Mouse (Mus musculus): ENCODE measurements at regions not wholly inside any gene's neighbourhood (a gene's known extent, or its start where the extent isn't known, plus 50 kb on each side); places are given as distances from the start of the nearest gene placed in this dataset.

GRCm38 (mm10) chr5:85772660-85773059 is 292.7 kb downstream of the Cenpc1 start:
- Histone ChIP-seq H3K4me3 (no peak overlapping the region), H3K27ac (no peak overlapping the region)
- DNase-seq (ENCODE audit: low spot score in 2 of 2): no peak
- peak; percentile 75 for TF ChIP-seq CTCF (conservative IDR thresholded peaks at IDR 0.05)

GRCm38 (mm10) chr5:85772086-85772485 is 293.3 kb downstream of the Cenpc1 start:
- Histone ChIP-seq H3K4me3 (peak overlapping the region; percentile 33; the same call in 1 of the 2 replicates), H3K27ac (peak overlapping the region; percentile 64)
- DNase-seq (ENCODE audit: low spot score in 2 of 2): no peak
- peak; percentile 64 for TF ChIP-seq CTCF (conservative IDR thresholded peaks at IDR 0.05)

DNA sequence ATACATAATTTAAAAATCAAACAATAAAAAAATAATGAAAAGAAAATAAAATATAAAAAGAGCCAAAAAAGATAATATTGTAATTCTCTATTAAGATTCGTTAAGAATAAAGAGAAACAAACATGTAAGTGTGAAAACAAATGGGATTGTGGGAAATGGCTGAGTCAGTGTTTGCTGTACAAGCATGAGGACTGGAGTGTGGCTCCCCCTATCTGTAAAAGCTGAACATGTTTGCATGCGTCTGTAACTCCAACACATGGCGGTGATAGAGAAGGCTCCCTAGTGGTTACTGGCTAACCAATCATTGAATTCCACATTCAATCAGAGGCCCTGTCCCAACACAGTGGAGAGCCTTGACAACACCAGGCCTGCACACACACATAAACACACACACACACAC is 298.2 kb downstream of the Cenpc1 start:
- Histone ChIP-seq H3K4me3 (no peak overlapping the region), H3K27ac (no peak overlapping the region)
- peak; percentile 52 for TF ChIP-seq CTCF (conservative IDR thresholded peaks at IDR 0.05)
- no peak for DNase-seq (ENCODE audit: low spot score in 2 of 2)

DNA sequence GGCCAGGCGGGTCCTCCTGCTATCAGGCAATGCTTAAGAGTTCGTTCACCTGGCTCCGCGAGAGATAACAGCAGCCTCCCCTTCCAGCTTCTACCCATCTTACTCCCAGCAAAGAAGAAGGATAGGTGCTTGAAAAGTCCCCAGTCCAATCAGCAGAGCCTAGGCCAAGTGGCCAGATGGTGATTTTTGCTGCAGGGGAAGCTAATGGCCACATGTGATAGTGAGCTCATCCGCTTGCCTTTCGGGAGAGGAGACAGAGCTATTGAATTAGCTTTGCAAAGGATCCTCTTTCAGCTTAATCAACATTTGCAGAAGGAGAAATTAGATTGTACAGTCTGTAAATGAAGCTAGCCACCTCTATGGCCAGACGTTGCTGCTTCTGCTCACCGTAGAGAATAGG is 308.7 kb downstream of the Cenpc1 start:
- H3K27ac ChIP-seq: peak overlapping the region; percentile 14; the same call in 1 of the 2 replicates
- DNase-seq (ENCODE audit: low spot score in 2 of 2): no peak
- H3K4me3 ChIP-seq: no peak overlapping the region
- no peak for TF ChIP-seq CTCF (conservative IDR thresholded peaks at IDR 0.05)

GRCm38 (mm10) chr5:85754227-85754626 is 311.2 kb downstream of the Cenpc1 start:
- no peak for TF ChIP-seq CTCF (conservative IDR thresholded peaks at IDR 0.05)
- Histone ChIP-seq H3K4me3 (no peak overlapping the region; the same call in 1 of the 2 replicates), H3K27ac (peak overlapping the region; percentile 64)
- peak; percentile 39 to 58 for DNase-seq (ENCODE audit: low spot score in 2 of 2)

DNA sequence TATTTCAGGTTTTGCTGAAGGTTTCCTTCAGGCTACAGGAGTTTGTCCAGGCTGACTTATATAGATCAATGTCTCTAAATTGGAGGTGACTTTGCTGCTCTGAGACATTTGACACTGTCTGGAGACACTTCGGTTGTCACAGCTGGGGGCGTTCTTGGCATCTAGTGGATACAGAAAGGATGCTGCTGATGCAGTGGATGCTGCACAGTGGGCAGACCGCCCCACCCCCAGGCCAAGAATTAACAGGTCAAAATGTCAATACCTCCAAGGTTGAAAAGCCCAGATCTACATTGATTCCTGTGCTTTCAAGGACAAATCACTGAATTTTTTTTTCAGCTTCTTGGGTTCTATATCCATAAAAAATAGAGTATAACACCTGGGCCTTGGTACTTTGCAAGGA is 312.3 kb downstream of the Cenpc1 start:
- no peak for DNase-seq (ENCODE audit: low spot score in 2 of 2)
- TF ChIP-seq CTCF (conservative IDR thresholded peaks at IDR 0.05): no peak
- H3K4me3 ChIP-seq: no peak overlapping the region
- no peak overlapping the region for H3K27ac ChIP-seq

- Histone ChIP-seq H3K4me3 (no peak overlapping the region), H3K27ac (no peak overlapping the region)
- no peak for DNase-seq (ENCODE audit: low spot score in 2 of 2)
- no peak for TF ChIP-seq CTCF (conservative IDR thresholded peaks at IDR 0.05)
Measured at GRCm38 (mm10) chr5:85751649-85752048, 313.7 kb downstream of the Cenpc1 start.

DNA sequence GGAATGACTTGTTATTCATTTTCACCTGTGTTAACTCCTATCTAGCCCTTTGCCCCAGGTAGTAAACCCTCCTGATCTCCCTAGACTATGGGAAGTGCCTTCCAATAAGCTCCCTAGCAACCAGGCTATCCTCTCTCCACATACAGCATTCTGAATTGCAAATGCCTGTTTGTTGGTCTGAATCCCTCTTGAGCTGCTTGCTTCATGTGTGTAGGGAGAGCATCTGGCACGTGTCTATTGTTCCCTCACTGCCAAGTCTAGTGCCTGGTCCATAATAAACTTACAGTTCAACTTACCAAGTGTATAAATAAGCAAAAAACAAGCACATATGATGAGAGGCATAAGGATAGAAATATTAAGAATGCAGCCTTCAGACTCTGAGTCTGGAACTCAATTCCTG is 314.5 kb downstream of the Cenpc1 start:
- Histone ChIP-seq H3K27ac (no peak overlapping the region), H3K4me3 (no peak overlapping the region)
- DNase-seq (ENCODE audit: low spot score in 2 of 2): no peak
- no peak for TF ChIP-seq CTCF (conservative IDR thresholded peaks at IDR 0.05)

- TF ChIP-seq CTCF (conservative IDR thresholded peaks at IDR 0.05): no peak
- H3K27ac ChIP-seq: no peak overlapping the region
- DNase-seq (ENCODE audit: low spot score in 2 of 2): no peak
Measured at GRCm38 (mm10) chr5:85729613-85730012, 335.8 kb downstream of the Cenpc1 start.

GRCm38 (mm10) chr5:85707345-85707744 is 358.0 kb downstream of the Cenpc1 start:
- TF ChIP-seq CTCF (conservative IDR thresholded peaks at IDR 0.05): no peak
- Histone ChIP-seq H3K27ac (no peak overlapping the region), H3K4me3 (no peak overlapping the region)
- no peak for DNase-seq (ENCODE audit: low spot score in 2 of 2)

More at GRCm38 (mm10) chr5:85729613-85730012, 335.8 kb downstream of the Cenpc1 start:
- H3K4me3 ChIP-seq: no peak overlapping the region

DNA sequence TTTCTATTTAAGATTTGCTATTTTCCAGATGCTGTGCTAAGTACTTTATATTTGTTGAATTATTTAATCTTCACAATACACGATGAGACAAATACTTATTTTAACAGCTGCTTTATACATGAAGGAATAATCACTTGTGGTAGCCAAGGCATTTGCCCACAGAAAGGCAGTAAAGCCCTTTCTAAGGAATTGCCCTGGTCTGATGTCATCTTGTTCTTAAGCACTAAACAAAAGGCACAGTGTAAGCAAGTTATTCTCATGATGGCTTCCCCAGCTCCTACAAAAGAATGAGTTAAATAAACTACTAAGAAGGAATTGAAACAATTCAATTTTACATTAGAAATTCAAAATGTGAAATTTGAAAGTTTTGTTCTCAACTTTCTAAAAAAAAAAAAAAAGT is 358.8 kb downstream of the Cenpc1 start:
- H3K4me3 ChIP-seq: no peak overlapping the region
- TF ChIP-seq CTCF (conservative IDR thresholded peaks at IDR 0.05): no peak
- peak overlapping the region; percentile 62 for H3K27ac ChIP-seq
- no peak for DNase-seq (ENCODE audit: low spot score in 2 of 2)

DNA sequence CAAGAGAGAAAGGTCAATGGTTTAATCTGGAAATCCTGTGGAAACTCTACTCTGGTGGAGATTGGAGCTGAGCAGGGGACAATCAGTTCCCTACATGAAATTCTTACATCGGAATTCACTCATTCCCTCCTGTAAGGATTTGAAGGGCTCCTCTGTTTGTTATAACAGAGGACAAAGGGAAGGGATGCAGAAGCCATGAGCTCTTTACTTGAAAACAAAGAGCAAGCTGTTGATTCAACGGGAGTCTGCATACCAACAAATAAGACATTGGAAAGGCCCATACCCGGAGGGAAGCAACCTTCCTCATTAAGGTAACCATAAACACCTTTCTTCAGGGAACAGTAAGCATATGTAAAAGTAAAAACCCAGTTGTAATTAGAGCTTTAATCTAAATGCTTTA is 359.3 kb downstream of the Cenpc1 start:
- H3K27ac ChIP-seq: peak overlapping the region; percentile 62
- no peak for TF ChIP-seq CTCF (conservative IDR thresholded peaks at IDR 0.05)
- no peak for DNase-seq (ENCODE audit: low spot score in 2 of 2)
- no peak overlapping the region for H3K4me3 ChIP-seq

DNA sequence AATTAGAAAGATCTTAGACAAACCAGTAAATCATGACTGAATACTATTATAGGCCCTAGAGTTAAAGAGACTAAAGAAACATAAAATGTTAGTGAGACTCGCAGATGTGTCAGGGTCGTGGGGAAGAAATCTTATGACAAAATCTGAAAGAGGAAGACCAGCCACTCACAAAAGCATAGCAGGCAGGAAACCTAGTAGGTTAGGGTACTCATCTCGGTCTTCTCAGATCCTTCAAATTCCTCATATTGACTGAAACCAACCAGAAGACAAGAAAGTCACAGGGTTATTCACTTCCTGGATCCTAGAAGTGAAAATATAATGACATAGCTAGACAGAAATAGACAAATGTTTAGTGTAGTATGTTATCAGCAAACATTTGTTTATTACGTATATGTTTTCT is 387.5 kb downstream of the Cenpc1 start:
- DNase-seq (ENCODE audit: low spot score in 2 of 2): no peak
- no peak for TF ChIP-seq CTCF (conservative IDR thresholded peaks at IDR 0.05)
- Histone ChIP-seq H3K27ac (no peak overlapping the region), H3K4me3 (no peak overlapping the region)

DNA sequence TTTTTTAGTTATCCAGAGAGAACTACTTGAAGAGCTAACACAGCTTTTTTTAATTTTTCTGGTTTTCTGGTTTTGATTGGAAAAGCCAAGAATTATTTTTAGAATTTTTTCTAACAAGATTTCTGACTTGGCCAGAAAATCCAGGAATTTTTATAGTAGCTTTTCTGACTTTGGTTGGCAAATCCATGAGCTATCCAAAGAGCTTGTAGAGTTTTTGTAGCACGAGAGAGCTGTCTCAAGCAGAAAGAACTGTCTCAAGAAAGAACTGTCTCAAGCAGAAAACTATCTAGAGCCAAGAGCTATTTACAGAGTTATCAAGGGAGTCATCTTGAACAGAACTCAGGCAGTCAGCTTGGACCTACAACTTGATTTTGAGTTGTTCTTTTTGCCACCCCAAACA is 394.3 kb downstream of the Cenpc1 start:
- no peak for TF ChIP-seq CTCF (conservative IDR thresholded peaks at IDR 0.05)
- Histone ChIP-seq H3K4me3 (no peak overlapping the region), H3K27ac (no peak overlapping the region)
- no peak for DNase-seq (ENCODE audit: low spot score in 2 of 2)

DNA sequence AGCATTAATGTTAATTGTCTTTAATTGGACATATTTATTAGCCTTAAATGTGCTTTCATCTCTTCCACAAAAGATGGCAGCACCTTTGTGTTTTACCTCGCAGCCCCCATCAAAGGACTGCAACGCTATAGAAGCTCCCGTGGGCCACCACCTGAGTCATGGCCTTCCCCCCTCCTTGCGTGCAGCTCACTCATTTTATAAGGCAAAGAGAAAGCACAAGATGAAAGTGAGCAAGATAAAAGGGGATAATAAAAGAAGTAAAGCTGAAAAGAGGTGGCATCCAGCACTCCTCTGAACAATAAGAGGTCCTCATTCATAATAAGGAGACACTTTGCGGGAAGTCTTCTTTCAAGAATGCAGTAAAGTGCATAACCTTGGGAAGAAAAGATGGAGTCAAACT is 403.9 kb downstream of the Cenpc1 start:
- DNase-seq (ENCODE audit: low spot score in 2 of 2): no peak
- no peak for TF ChIP-seq CTCF (conservative IDR thresholded peaks at IDR 0.05)
- H3K27ac ChIP-seq: no peak overlapping the region
- H3K4me3 ChIP-seq: no peak overlapping the region

Measured in layer of hippocampus, adult 2 months (tissue).